Mouse (Mus musculus): Measurements from ENCODE around the gene Lcn2. TPM values are rescaled to one million over a fixed set of nuclear protein-coding genes. Genes with fewer than 3 reads are reported as not detected.

The Lcn2 gene
- polyA plus RNA-seq, 1 experiment from 2014 or later, result 2.2 TPM

GRCm38 (mm10) chr2:32382689-32383088 is 5.4 kb downstream of the Lcn2 start:
- 89% methylated on average over 2 of the region's 2 CpGs for WGBS
- no peak for ATAC-seq (ENCODE audit: borderline replicate concordance, extremely low read depth, low FRiP score, low TSS enrichment)
- Histone ChIP-seq H3K4me2 (peak overlapping the region; percentile 96; the same call in 1 of the 2 replicates), H3K9ac (no peak overlapping the region), H3K4me3 (no peak overlapping the region), H3K27me3 (peaks cover 16% of the 10 kb centered on the region; the same call in 1 of the 2 replicates), H3K4me1 (peaks cover 10% of the 10 kb centered on the region), H3K36me3 (peaks cover 17% of the 10 kb centered on the region), H3K27ac (no peak overlapping the region), H3K9me3 (no peaks in the 10 kb centered on the region)

DNA sequence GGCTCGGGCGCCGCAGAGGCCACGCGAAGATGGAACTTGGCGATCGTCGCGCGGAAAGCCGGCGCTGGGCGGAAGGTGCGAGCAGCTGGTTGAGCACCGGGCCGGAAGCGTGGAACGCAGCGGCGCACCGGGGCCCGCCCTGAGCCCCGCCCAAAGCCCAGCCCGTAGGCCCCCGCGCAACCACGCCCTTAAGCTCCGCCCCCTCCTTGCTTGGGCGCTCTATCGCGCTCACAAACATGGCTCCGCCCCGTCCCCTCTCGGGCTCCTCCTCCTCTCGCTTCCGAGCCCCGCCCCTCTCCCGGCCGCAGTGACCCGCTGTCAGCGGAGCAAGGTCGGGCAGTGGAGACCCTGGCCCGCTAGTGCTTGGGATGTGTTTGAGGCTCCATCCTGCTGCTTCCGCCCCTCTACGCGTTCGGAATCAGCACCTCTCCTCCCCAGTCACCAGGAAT is 6.3 kb downstream of the Lcn2 start, which contains the start of gene 1110008P14Rik:
Gene 1110008P14Rik, minus strand, starts transcription at position 164 of the 449 bp plus-strand sequence.
- Histone ChIP-seq H3K27ac (no peak within 1 kb of the TSS), H3K4me3 (peak within 1 kb of the TSS; percentile 68), H3K27me3 (peaks cover 16% of the 10 kb centered on the region; the same call in 1 of the 2 replicates), H3K9ac (peak within 1 kb of the TSS; percentile 53), H3K4me1 (peaks cover 10% of the 10 kb centered on the region), H3K9me3 (no peaks in the 10 kb centered on the region), H3K36me3 (peaks cover 26% of the 10 kb centered on the region), H3K4me2 (peak within 1 kb of the TSS; percentile 96)
- WGBS, result 0% methylated on average over 46 of the region's 47 CpGs
- peak; percentile 93 for ATAC-seq (ENCODE audit: borderline replicate concordance, extremely low read depth, low FRiP score, low TSS enrichment)

GRCm38 (mm10) chr2:32381141-32381774 is 6.8 kb downstream of the Lcn2 start:
- Histone ChIP-seq H3K27me3 (peaks cover 16% of the 10 kb centered on the region; the same call in 1 of the 2 replicates), H3K9ac (peak overlapping the region; percentile 53), H3K4me2 (peak overlapping the region; percentile 96), H3K4me1 (peaks cover 10% of the 10 kb centered on the region), H3K4me3 (peak overlapping the region; percentile 68), H3K36me3 (peaks cover 31% of the 10 kb centered on the region), H3K27ac (no peak overlapping the region), H3K9me3 (no peaks in the 10 kb centered on the region)
- peak; percentile 63 for ATAC-seq (ENCODE audit: borderline replicate concordance, extremely low read depth, low FRiP score, low TSS enrichment)
- WGBS, result 1% methylated on average over 27 of the region's 27 CpGs

- Histone ChIP-seq H3K27me3 (peaks cover 16% of the 10 kb centered on the region; the same call in 1 of the 2 replicates), H3K9ac (no peak overlapping the region), H3K27ac (no peak overlapping the region), H3K9me3 (no peaks in the 10 kb centered on the region), H3K36me3 (peaks cover 40% of the 10 kb centered on the region), H3K4me2 (no peak overlapping the region), H3K4me1 (peaks cover 10% of the 10 kb centered on the region), H3K4me3 (no peak overlapping the region)
- no peak for ATAC-seq (ENCODE audit: borderline replicate concordance, extremely low read depth, low FRiP score, low TSS enrichment)
- 83% methylated on average over 7 of the region's 7 CpGs for WGBS
These were observed 8.0 kb downstream of the Lcn2 start for GRCm38 (mm10) chr2:32380001-32380500.

- no peak overlapping the region for H3K4me3 ChIP-seq
- H3K9me3 ChIP-seq, result no peaks in the 10 kb centered on the region
- H3K27ac ChIP-seq, result no peak overlapping the region
- 89% methylated on average over 10 of the region's 10 CpGs for WGBS
- no peak for ATAC-seq (ENCODE audit: borderline replicate concordance, extremely low read depth, low FRiP score, low TSS enrichment)
- H3K4me1 ChIP-seq, result peaks cover 6% of the 10 kb centered on the region; the same call in 1 of the 2 replicates
- H3K4me2 ChIP-seq, result no peak overlapping the region
- no peak overlapping the region for H3K9ac ChIP-seq
- 0 out of 2 replicates have a peak, but pooled peaks cover 7% of the 10 kb centered on the region for H3K27me3 ChIP-seq
- peaks cover 63% of the 10 kb centered on the region for H3K36me3 ChIP-seq
These were observed 11.1 kb downstream of the Lcn2 start for GRCm38 (mm10) chr2:32376963-32377362.

GRCm38 (mm10) chr2:32375317-32375940 is 12.6 kb downstream of the Lcn2 start:
- no peak overlapping the region for H3K9ac ChIP-seq
- H3K9me3 ChIP-seq, result no peaks in the 10 kb centered on the region
- WGBS, result 85% methylated on average over 13 of the region's 13 CpGs
- no peak for ATAC-seq (ENCODE audit: borderline replicate concordance, extremely low read depth, low FRiP score, low TSS enrichment)
- no peaks in the 10 kb centered on the region for H3K4me1 ChIP-seq
- H3K27ac ChIP-seq, result no peak overlapping the region
- H3K4me3 ChIP-seq, result no peak overlapping the region
- peaks cover 78% of the 10 kb centered on the region for H3K36me3 ChIP-seq
- no peak overlapping the region for H3K4me2 ChIP-seq
- H3K27me3 ChIP-seq, result 0 out of 2 replicates have a peak, but pooled peaks cover 4% of the 10 kb centered on the region

DNA sequence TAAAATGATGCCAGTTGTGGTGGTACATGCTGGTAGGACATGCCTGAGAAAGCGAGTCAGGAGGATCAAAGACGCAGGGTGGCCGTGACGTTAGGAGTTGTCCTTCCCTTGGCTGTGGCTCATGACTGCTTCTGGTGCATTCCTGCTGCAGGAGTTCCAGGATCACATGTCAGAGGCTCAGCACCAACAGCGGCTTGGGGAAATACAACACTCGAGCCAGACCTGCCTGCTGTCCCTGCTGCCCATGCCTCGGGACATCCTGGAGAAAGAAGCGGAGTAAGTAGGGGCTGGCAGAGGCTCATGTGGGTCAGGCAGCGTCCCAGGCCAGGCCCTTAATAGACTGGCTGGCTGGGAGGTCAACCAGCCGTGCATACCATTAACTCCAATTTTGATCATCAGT is 13.9 kb downstream of the Lcn2 start:
- no peaks in the 10 kb centered on the region for H3K9me3 ChIP-seq
- H3K27ac ChIP-seq, result no peak overlapping the region
- no peak overlapping the region for H3K4me3 ChIP-seq
- no peaks in the 10 kb centered on the region for H3K27me3 ChIP-seq
- H3K4me1 ChIP-seq, result no peaks in the 10 kb centered on the region
- WGBS, result 88% methylated on average over 10 of the region's 10 CpGs
- H3K4me2 ChIP-seq, result no peak overlapping the region
- peaks cover 88% of the 10 kb centered on the region for H3K36me3 ChIP-seq
- H3K9ac ChIP-seq, result no peak overlapping the region
- no peak for ATAC-seq (ENCODE audit: borderline replicate concordance, extremely low read depth, low FRiP score, low TSS enrichment)

- Histone ChIP-seq H3K4me1 (peaks cover 9% of the 10 kb centered on the region), H3K36me3 (peaks cover 60% of the 10 kb centered on the region)
These were observed 20.7 kb downstream of the Lcn2 start for GRCm38 (mm10) chr2:32367315-32367714.

GRCm38 (mm10) chr2:32364121-32364520 is 23.9 kb downstream of the Lcn2 start:
- Histone ChIP-seq H3K4me1 (peaks cover 24% of the 10 kb centered on the region), H3K4me3 (peak overlapping the region; percentile 62), H3K4me2 (peak overlapping the region; percentile 92), H3K27ac (peak overlapping the region; percentile 89; the same call in 1 of the 2 replicates), H3K9ac (peak overlapping the region; percentile 69; the same call in 1 of the 2 replicates), H3K36me3 (peaks cover 29% of the 10 kb centered on the region), H3K27me3 (peaks cover 8% of the 10 kb centered on the region), H3K9me3 (no peaks in the 10 kb centered on the region)
- ATAC-seq (ENCODE audit: borderline replicate concordance, extremely low read depth, low FRiP score, low TSS enrichment), result no peak
- WGBS, result 80% methylated on average over 8 of the region's 8 CpGs

More at GRCm38 (mm10) chr2:32367315-32367714, 20.7 kb downstream of the Lcn2 start:
- H3K9me3 ChIP-seq, result no peaks in the 10 kb centered on the region
- no peak overlapping the region for H3K9ac ChIP-seq
- no peak for ATAC-seq (ENCODE audit: borderline replicate concordance, extremely low read depth, low FRiP score, low TSS enrichment)
- H3K27ac ChIP-seq, result no peak overlapping the region
- H3K4me3 ChIP-seq, result no peak overlapping the region
- no peaks in the 10 kb centered on the region for H3K27me3 ChIP-seq
- 87% methylated on average over 5 of the region's 5 CpGs for WGBS
- no peak overlapping the region for H3K4me2 ChIP-seq

DNA sequence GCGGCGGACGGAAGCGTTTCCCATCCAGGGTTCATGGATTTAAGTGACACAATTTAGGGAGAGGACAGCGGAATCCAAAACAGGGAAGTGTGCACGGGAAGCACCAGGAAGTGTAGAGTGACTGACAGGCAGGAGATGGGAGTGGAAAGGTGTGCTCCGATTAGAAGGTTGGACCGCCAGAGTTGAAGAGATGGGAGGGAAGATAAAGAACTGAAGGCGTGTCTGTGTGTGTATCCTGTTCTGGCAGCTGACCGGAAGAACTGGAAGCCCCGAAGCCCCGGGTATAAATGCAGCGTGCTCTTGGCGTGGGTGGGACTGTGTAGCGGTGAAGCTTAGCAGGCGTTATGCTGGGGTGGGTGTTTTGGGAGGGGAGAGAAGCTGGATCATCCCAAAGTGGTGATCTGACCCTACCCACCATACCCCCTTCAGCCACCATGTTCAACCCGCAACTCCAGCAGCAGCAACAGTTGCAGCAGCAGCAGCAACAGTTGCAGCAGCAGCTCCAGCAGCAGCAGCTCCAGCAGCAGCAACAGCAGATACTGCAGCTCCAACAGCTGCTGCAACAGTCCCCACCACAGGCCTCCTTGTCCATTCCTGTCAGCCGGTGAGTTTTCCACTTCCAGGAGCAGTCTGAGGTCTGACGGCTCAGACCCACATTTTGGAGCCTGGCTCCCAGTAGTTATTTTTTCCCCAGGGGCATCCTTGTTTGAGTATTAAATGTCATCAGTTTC is 24.5 kb downstream of the Lcn2 start:
- Histone ChIP-seq H3K27me3 (peaks cover 8% of the 10 kb centered on the region), H3K4me2 (peak overlapping the region; percentile 92), H3K27ac (peak overlapping the region; percentile 89), H3K4me1 (peaks cover 24% of the 10 kb centered on the region), H3K36me3 (peaks cover 26% of the 10 kb centered on the region), H3K9me3 (no peaks in the 10 kb centered on the region), H3K9ac (peak overlapping the region; percentile 69), H3K4me3 (peak overlapping the region; percentile 62)
- WGBS, result 6% methylated on average over 19 of the region's 19 CpGs
- peak; percentile 52 for ATAC-seq (ENCODE audit: borderline replicate concordance, extremely low read depth, low FRiP score, low TSS enrichment)

GRCm38 (mm10) chr2:32362817-32363340 is 25.2 kb downstream of the Lcn2 start:
- Histone ChIP-seq H3K9ac (peak overlapping the region; percentile 69), H3K36me3 (peaks cover 19% of the 10 kb centered on the region), H3K4me3 (peak overlapping the region; percentile 62), H3K27ac (peak overlapping the region; percentile 89), H3K9me3 (no peaks in the 10 kb centered on the region), H3K4me1 (peaks cover 24% of the 10 kb centered on the region), H3K27me3 (peaks cover 8% of the 10 kb centered on the region), H3K4me2 (peak overlapping the region; percentile 92)
- 0% methylated on average over 53 of the region's 53 CpGs for WGBS
- peak; percentile 74 for ATAC-seq (ENCODE audit: borderline replicate concordance, extremely low read depth, low FRiP score, low TSS enrichment)
